Mouse (Mus musculus) heart, adult 2 months (tissue): ENCODE results near the gene Tnfrsf1a. TPM values are rescaled to one million over a fixed set of nuclear protein-coding genes. Genes with fewer than 3 reads are reported as not detected.

Experiments used
- DNase-seq, 2 experiments: peaks; one replicate each; pipeline ENCODE4 v3.0.0; 2021
- H3K27ac ChIP-seq: fragments of 200-600 bp; 2 replicates; pipeline ENCODE4 v1.8.1; 2022
- H3K27me3 ChIP-seq: fragments of 200-500 bp; 2 replicates; pipeline ENCODE4 v1.6.1; 2012; ENCODE audit warnings: mild to moderate bottlenecking, low read length, inconsistent platforms, mixed read lengths; ENCODE audit not compliant: control insufficient read depth, insufficient read depth
- H3K36me3 ChIP-seq: fragments of 200-500 bp; 2 replicates; pipeline ENCODE4 v1.6.1; 2012; ENCODE audit warnings: low read length, inconsistent platforms; ENCODE audit not compliant: control insufficient read depth, insufficient read depth
- H3K4me1 ChIP-seq: fragments of 200-500 bp; 2 replicates; pipeline ENCODE4 v1.6.1; 2011; ENCODE audit warnings: low read length; ENCODE audit not compliant: control insufficient read depth, insufficient read depth
- H3K4me3 ChIP-seq: fragments of 200-600 bp; 2 replicates; pipeline ENCODE4 v1.8.1; 2022
- H3K79me2 ChIP-seq: fragments of 200-500 bp; replicated peaks from 2 replicates; pipeline ENCODE4 v1.6.1; 2012; ENCODE audit warnings: mild to moderate bottlenecking, inconsistent platforms, low read length, moderate library complexity, mixed read lengths; ENCODE audit not compliant: control insufficient read depth, insufficient read depth
- H3K9ac ChIP-seq: fragments of 200-500 bp; 2 replicates; pipeline ENCODE4 v1.6.1; 2012; ENCODE audit warnings: low read depth, mild to moderate bottlenecking, control low read depth, inconsistent platforms, low read length, mixed read lengths
- CTCF ChIP-seq: fragments of 200-600 bp; IDR thresholded peaks from 2 replicates; pipeline ENCODE4 v1.8.1; 2022; ENCODE audit warnings: antibody characterized with exemption, mild to moderate bottlenecking, moderate library complexity
- EP300 ChIP-seq: fragments of 200-500 bp; IDR thresholded peaks from 2 replicates; pipeline ENCODE4 v1.6.1; 2011; ENCODE audit warnings: low read depth, low read length, control low read depth; ENCODE audit not compliant: insufficient read depth
- POLR2A ChIP-seq: fragments of 200-500 bp; IDR thresholded peaks from 2 replicates; pipeline ENCODE4 v1.6.1; 2011; ENCODE audit warnings: mild to moderate bottlenecking, low read depth, low read length, control low read depth; ENCODE audit not compliant: insufficient read depth
- WGBS: fragments of 180-500 bp; shearing (Covaris S2); methylation state at CpG from one replicate; pipeline ENCODE4 v1.1.7; 2018; 5-methylcytosine and 5-hydroxymethylcytosine counted together
- intact Hi-C: fragments of 180-260 bp; cut with DNase I; formaldehyde crosslinking; loops from one replicate; pipeline ENCODE4 v1.15.1; 2025
- polyA plus RNA-seq: library from polyadenylated mRNA; depleted of rRNA; stranded (reverse); fragments of >200 nt; gene quantifications from 2 replicates; pipeline ENCODE4 v1.2.3, GENCODE M21; 2012
- total RNA-seq, 2 experiments: library from RNA; stranded (reverse); gene quantifications; 2 replicates each; pipeline ENCODE4 v1.2.3; 2021

Gene Tnfrsf1a
- total and polyA plus RNA-seq, 3 experiments = 50.8 to 62.8 (median 57.1) TPM

- Histone ChIP-seq H3K4me3 (no peak overlapping the region), H3K79me2 (no peaks in the 10 kb centered on the region), H3K27ac (no peak overlapping the region), H3K36me3 (no peaks in the 10 kb centered on the region), H3K27me3 (no peaks in the 10 kb centered on the region), H3K9ac (no peak overlapping the region), H3K4me1 (no peaks in the 10 kb centered on the region; the same call in 1 of the 2 replicates)
- TF ChIP-seq EP300 = no peak
- no peak for TF ChIP-seq CTCF
- TF ChIP-seq POLR2A = no peak
- 72% methylated on average over 14 of the region's 14 CpGs for WGBS
- intact Hi-C loops = no loop called here
- DNase-seq = no peak
Observed at GRCm38 (mm10) chr6:125333112-125333899, 15.9 kb upstream of the Tnfrsf1a start.

DNA sequence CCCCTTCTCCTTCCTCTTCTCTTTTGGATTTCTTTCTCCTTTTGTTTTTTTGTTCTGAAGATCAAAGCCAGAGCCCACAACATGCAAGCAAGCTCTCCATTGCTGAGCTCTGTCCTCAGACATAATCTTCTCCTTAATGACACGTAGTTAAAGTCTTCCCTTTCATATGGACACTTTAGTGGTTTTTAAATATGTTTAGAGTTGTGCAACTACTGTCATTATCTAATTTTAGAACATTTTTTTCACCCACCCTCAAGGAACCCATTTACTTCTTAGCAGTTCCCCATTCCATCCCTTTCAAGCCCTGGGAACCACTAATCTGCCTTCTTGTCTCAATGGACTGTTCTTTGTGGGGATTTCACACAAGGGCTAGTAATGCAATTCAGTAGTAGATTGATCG is 14.8 kb upstream of the Tnfrsf1a start:
- WGBS = 83% methylated on average over 2 of the region's 2 CpGs
- TF ChIP-seq POLR2A (no peak), CTCF (no peak), EP300 (no peak)
- Histone ChIP-seq H3K79me2 (no peaks in the 10 kb centered on the region), H3K36me3 (no peaks in the 10 kb centered on the region), H3K27ac (no peak overlapping the region), H3K27me3 (no peaks in the 10 kb centered on the region), H3K4me1 (peaks cover 8% of the 10 kb centered on the region), H3K9ac (no peak overlapping the region), H3K4me3 (no peak overlapping the region)
- no peak for DNase-seq
- intact Hi-C loops = no loop called here

- H3K79me2 ChIP-seq = no peaks in the 10 kb centered on the region
- WGBS = 52% methylated on average over 9 of the region's 9 CpGs
- TF ChIP-seq POLR2A (no peak), EP300 (0 out of 2 replicates have a peak, but pooled peaks have one; percentile 27)
- peaks cover 16% of the 10 kb centered on the region for H3K4me1 ChIP-seq
- intact Hi-C loops = no loop called here
- no peak overlapping the region for H3K4me3 ChIP-seq
- peak overlapping the region; percentile 81 for H3K27ac ChIP-seq
- no peak for DNase-seq
- H3K27me3 ChIP-seq = no peaks in the 10 kb centered on the region
- no peak overlapping the region for H3K9ac ChIP-seq
- H3K36me3 ChIP-seq = no peaks in the 10 kb centered on the region
Observed at GRCm38 (mm10) chr6:125338791-125339660, 10.1 kb upstream of the Tnfrsf1a start.

DNA sequence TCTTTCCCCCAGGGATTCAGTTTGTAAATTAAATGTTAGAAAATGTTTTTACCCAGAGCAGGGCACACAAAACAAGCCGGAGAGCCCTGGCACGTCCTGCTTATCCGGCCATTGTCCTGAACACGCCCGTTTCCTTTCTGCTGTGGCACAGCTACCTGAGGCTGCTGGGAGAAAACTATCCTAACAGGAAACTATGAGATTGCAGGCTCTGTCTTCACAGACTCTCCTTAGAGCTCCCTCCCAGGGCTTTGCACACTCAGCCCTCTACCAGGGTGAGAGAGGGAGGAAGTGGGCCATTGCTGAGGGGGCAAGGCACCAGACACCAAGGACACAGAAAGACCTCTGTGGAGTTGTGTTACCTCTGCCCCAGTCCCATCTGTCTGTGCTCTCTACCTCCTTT is 8.9 kb upstream of the Tnfrsf1a start:
- Histone ChIP-seq H3K4me3 (no peak overlapping the region), H3K27me3 (no peaks in the 10 kb centered on the region), H3K9ac (peak overlapping the region; percentile 16; the same call in 1 of the 2 replicates), H3K27ac (peak overlapping the region; percentile 72), H3K79me2 (no peaks in the 10 kb centered on the region), H3K4me1 (peaks cover 20% of the 10 kb centered on the region), H3K36me3 (no peaks in the 10 kb centered on the region)
- TF ChIP-seq EP300 = 0 out of 2 replicates have a peak, but pooled peaks have one; percentile 37
- TF ChIP-seq CTCF = no peak
- DNase-seq = no peak
- intact Hi-C loops = no loop called here
- 45% methylated on average over 5 of the region's 5 CpGs for WGBS

GRCm38 (mm10) chr6:125342198-125342597 is 7.0 kb upstream of the Tnfrsf1a start:
- intact Hi-C loops = no loop called here
- DNase-seq = no peak
- Histone ChIP-seq H3K4me1 (peaks cover 20% of the 10 kb centered on the region), H3K79me2 (no peaks in the 10 kb centered on the region), H3K4me3 (no peak overlapping the region), H3K27me3 (no peaks in the 10 kb centered on the region), H3K36me3 (no peaks in the 10 kb centered on the region), H3K27ac (no peak overlapping the region), H3K9ac (no peak overlapping the region)
- TF ChIP-seq EP300 (no peak), CTCF (no peak), POLR2A (no peak)
- 76% methylated on average over 3 of the region's 3 CpGs for WGBS

- Histone ChIP-seq H3K4me1 (peaks cover 16% of the 10 kb centered on the region), H3K27ac (no peak overlapping the region; the same call in 1 of the 2 replicates), H3K79me2 (no peaks in the 10 kb centered on the region), H3K4me3 (no peak overlapping the region), H3K36me3 (no peaks in the 10 kb centered on the region), H3K27me3 (no peaks in the 10 kb centered on the region), H3K9ac (no peak overlapping the region)
- 21% methylated on average over 8 of the region's 8 CpGs for WGBS
- DNase-seq = peak in 1 of 2 experiments; percentile 53
- intact Hi-C loops = no loop called here
- TF ChIP-seq EP300 (no peak), POLR2A (no peak), CTCF (no peak)
Observed at GRCm38 (mm10) chr6:125344084-125344483, 5.1 kb upstream of the Tnfrsf1a start.
